Mouse (Mus musculus) inflammation-experienced regulatory T-cells, adult 6 months (primary cell): ENCODE results near the gene Raet1e. TPM values are rescaled to one million over a fixed set of nuclear protein-coding genes. Genes with fewer than 3 reads are reported as not detected.
"Not testable (repeated sequence)": the region's sequence is repeated elsewhere in the genome, so short reads cannot be mapped to it uniquely, and the experiment has no call there.

Experiments used
- ATAC-seq: one replicate; pipeline ENCODE4 v1.8.0; 2017
- polyA plus RNA-seq, 3 experiments: library from polyadenylated mRNA; unstranded; fragments of 100-300 nt; shearing (Covaris generic); gene quantifications; one replicate each; pipeline ENCODE4 v1.2.1; 2017

Raet1e gene
- polyA plus RNA-seq, result under 1 TPM in 1 of 3 experiments, not detected in 2; 0.49 TPM

DNA sequence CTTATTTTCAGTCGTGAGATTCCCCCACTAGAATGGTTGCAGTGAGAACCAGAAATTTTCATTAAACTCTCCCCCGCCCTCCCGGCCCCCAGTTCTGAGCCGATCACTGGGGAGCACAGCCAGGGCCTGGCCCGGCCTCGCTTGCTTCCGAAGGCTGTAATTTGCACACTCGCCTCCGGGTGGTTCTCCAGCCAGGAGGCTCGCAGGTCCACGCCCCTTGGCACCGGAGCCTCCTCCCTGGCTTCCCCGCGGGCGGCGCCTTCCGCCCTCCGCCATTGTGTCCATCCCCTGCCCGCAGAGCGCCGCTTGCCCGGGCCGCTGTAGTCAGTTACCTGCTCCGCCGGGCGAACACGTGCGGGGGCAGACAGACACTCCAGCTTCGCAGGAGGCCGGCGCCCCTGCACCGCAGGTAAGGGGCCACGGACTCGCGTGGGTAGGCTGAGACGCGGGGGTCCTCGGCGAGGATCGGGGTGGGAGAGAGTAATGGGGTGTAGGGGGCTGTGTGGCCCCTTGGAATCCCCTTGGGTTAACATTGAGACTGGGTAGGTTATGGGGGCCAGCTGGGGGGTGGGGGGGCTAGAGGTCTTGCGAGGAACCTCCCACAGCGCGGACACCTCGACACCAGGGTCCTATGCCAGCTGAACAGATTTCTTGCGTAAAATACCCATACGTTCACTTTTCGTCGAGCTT, at the start of gene Raet1e, which contains the start of gene H60b:
Gene Raet1e, plus strand, starts transcription at position 260 of the 690 bp plus-strand sequence.
Gene H60b, plus strand, starts transcription at position 277 of the 690 bp plus-strand sequence.
- ATAC-seq, result peak; percentile 45

DNA sequence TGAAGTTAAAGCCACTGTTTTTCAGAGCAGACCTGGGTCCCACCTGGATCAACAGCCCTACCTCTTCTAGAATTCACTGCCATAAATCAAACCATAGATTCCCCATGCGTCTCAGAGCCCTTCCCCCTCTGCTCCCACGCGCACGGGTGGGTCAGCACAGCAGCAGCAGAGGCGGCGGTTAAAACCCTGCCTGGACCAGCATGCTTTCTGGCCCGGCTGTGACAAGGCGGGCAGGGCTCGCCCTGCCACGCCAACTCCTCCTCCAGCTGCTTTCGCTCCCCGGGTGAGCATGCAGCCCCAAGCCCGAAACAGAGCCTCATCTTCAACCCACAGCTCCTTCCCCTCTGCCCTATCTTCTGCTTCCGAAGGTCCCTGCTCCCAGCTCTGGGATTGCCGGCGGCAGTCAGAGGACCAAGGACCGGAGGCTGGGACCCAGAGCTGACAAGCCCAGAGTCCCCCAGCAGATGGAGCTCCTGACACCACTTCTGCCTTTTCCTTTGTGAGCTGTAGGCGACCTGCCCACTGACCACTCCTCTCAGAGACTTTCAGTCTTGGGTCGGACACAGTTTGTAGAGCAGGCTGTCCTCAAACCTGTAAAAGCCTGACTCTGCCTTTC, 17.6 kb upstream of the Raet1e start:
- ATAC-seq, result no peak

DNA sequence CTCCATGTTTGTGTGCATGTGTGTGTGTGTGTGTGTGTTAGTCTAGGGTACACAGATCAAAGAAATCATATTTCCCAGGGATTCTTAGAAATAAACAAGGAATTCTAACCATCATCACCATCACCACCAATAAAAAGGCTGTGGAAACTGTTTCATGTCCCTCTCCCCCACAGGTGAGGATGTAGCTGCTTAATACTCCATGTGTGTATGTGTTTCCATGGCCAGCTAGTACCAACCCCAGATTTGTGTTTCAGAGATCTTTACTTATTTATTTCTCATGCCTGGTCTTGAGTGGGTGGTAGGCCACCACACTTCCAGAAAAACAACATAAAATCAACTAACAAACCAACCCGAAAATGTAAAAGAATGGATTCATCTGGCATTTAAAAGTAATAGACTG, 16.2 kb upstream of the Raet1e start:
- ATAC-seq, result not testable (repeated sequence)

DNA sequence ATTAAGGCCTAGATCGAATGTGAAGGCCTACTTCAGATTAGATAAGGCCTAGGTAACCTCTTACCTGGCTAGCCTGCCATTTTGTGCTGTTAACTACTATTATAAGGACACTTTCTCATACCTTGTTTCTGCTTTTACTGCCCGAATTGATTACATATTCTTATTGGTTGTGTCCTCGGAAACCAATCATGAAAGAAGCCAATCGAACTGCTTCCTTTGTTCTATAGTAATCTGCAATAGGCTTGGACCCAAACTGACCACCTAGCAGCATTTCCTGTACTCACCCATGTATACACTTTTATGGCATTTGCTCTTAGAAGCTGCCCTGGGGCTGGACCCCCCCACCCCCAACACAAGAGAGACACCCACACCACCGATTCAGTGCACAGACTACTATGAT, 15.4 kb upstream of the Raet1e start:
- ATAC-seq, result no peak

DNA sequence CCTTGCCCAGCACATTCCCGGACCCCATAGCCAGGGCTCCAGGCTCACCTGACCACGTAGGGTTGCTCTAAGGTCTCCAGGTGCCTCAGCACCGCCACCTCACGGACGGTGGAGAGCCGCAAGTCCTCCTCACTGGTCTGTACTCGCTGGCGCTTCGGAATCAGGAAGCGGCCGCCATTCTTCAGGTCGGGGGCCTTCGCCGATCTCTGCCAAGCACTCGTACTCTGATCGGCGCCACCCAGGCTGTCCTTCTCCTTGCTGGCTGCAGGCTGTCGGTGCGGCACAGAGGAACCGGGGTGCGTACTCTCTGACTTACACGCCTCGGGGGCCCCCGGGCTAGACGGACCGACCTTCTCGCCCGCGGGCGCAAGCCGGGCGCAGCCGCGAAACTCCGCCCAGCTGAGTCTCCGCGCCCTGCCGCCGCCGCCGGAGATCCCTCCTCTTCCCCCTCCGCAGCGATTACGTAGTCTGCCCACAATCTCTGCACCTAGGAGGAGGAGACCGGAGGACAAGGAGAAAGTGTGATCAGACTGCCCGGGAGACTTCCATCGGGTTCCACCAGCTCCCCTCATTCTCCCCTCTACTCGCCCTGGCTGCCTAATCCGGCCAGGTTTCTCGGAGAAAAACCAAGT, 9.8 kb upstream of the Raet1e start:
- peak; percentile 76 for ATAC-seq

DNA sequence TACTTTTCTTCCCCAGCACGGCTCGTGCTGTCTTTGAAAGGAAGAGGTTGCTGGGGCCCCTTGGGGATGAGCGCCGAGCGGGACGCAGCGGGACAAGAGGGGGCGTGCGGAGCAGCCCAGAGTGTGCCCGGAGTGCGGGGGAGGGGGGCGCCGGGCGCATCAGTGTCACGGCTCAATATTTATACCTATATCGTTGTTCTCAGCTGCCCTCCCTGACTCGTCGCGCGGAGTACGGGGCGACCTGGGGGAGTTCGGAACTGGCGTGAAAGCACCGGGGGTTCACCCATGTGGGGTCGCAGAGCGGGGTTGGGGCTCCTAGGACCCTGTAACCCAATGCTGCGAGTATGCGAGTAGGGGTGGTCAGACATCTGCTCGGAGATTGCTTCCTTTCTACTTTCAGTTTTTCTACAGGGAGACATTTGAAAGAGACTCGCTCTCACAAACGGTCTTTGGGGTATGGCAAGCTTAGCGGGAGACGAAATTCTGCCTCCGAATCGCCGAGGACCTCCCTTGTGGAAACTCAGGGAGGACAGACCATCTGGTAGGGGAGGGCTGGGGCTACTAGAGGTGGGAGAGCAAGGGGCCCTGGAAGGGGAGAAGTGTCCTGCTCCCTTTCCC, 9.2 kb upstream of the Raet1e start, which contains the start of gene E030030I06Rik:
Gene E030030I06Rik, minus strand, starts transcription at position 198 of the 618 bp plus-strand sequence.
- ATAC-seq, result peak; percentile 12

DNA sequence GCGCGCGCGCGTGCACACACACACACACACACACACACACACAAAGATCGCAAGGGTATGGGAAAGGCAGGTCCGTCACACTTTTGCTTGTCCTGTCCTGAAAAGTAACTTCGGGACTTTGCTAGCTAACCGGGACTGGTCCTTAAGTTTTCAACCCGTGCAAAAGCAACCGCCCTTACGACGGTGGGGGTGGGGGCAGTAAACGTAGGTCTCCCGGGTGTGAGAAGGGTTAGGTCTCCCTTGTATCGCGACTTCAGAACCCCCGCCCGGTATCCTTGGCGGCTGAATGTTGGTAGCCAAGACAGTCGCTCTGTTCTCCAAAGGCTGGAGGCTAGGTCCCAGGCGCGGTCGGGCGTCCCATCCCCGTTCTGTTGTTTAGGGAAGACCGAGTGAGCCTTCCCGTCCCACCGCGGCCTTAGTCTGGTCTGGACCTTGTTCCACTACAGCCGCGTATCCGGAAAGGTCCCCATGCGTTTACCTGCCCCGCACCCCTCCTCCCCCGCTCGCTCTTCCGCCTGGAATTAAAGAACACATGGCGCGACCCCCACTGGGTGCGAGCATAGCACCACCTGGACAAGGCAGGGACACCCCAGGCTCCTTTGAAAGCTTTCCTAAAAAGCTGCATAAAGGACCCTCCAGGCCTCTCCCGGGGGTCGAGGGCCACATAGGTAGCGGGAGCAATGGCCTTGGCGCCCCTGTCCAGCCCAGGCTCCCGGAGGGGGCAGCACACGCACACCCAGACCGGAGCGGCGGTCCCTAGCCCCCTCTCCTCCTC, 8.5 kb upstream of the Raet1e start:
- no peak for ATAC-seq

DNA sequence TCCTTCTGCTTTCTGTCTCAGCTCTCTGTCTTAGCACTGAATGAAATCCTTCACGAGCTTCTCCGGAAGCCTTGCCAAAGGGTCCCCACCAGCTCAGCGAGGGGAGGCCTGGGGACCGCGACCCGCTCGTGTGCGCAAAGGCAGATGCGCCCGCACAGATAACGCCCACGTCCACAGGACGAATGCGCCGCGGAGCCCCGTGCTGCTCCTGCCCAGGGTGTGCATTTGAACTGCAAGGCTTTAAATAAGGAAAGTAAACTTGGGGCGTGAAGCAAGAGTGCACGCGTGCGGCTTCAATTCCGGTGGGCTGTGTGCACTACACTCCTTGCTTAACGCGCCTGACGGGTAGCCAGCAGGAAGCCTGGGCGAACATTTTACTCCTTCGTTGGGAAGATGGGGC, 7.8 kb upstream of the Raet1e start:
- ATAC-seq, result peak; percentile 9

DNA sequence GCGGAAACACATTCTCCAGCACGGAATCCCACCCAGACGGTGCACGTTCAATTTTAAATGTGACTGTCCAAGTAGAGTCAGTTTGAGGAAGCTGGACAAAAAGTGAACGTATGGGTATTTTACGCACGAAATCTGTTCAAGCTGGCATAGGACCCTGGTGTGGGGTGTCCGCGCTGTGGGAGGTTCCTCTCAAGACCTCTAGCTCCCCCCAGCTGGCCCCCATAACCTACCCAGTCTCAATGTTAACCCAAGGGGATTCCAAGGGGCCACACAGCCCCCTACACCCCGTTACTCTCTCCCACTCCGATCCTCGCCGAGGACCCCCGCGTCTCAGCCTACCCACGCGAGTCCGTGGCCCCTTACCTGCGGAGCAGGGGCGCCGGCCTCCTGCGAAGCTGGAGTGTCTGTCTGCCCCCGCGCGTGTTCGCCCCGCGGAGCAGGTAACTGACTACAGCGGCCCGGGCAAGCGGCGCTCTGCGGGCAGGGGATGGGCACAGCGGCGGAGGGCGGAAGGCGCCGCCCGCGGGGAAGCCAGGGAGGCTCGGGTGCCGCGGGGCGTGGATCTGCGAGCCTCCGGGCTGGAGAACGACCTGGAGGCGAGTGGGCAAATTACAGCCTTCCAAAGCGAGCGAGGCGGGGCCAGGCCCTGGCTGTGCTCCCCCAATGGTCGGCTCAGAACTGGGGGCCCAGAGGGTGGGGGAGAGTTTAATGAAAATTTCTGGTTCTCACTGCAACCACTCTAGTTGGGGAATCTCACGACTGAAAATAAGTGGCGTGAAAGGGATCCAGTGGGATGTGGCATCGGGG, 7.1 kb upstream of the Raet1e start:
- not testable (repeated sequence) for ATAC-seq

DNA sequence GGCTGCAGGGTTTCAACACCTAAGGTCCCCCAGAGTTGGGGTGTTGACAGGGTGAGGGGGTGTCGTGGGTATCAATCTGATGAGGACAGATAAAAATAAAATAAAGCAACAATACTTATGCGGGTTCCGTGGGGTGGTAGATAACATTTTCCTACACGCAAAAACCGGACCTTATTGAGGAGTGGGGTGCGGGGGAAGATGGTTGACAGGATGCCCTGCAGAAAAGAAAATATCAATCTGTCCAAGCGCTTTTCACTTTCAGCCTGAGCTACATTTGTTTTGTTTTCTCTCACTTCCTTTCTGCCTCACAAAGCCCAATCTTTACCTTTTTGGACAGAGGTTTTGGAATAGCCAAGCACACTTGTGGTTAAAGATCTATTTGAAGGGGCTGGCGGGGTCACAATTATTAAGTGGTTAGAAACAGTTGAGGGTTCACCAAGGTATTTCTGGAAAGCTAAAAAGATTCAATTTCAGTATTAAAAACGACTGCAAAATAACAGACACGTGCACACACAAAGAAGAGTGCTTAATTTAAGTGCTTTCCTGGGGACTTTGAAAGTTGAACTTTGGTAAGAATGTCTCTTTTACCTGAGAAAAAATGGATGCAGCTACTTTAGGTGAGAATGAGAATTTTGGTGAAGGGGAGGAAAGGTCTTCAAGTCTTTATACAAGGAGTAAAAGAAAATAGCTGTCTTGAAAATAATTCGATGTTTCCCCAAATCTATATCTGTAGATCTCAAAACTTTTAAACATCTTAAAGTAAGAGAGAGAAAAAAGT, 6.3 kb upstream of the Raet1e start:
- not testable (repeated sequence) for ATAC-seq

DNA sequence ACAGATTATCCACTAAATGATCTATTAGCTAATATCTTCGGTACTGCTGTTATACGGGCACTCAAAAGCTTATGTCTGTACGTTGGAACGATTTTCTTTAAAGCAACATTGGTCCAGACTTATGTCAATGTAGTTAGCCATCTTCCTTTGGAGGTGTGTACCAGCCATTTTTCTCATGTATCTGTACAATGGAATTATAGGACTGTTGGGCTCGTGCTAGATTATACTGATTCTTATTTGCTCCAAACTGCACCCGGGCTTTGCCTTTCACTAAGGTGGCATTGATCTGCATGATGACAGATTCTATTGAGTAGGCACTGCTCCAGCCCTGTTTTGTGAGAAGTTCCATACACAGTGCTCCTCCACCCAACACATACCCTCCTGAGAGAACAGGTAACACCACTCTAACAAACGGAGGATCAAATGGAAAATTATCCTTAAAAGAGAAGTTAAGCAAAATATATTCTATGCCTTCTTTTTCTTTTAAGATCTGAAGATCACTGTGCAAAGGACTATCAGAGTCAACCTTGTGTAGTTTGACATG, 5.2 kb upstream of the Raet1e start:
- ATAC-seq, result not testable (repeated sequence)

DNA sequence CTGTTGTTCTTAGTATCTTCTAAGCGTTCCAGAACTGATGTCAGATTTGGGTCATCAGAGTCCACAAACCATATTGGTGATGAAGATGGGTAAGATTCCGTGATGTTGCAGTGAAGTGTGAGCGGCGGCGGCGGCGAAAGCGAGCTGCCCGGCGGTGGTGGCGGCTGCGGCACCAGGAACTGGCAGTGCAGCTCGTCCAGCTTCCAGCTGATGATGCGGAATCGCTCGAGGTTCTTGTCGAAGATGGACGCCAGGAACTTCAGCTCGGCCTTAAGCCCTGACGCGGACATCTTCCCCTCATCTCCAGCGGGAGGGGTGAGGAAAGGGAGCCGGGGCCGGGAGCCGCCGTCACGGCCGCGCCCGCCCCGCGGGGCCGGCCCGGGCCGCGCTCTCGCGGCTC, 4.2 kb upstream of the Raet1e start:
- not testable (repeated sequence) for ATAC-seq

DNA sequence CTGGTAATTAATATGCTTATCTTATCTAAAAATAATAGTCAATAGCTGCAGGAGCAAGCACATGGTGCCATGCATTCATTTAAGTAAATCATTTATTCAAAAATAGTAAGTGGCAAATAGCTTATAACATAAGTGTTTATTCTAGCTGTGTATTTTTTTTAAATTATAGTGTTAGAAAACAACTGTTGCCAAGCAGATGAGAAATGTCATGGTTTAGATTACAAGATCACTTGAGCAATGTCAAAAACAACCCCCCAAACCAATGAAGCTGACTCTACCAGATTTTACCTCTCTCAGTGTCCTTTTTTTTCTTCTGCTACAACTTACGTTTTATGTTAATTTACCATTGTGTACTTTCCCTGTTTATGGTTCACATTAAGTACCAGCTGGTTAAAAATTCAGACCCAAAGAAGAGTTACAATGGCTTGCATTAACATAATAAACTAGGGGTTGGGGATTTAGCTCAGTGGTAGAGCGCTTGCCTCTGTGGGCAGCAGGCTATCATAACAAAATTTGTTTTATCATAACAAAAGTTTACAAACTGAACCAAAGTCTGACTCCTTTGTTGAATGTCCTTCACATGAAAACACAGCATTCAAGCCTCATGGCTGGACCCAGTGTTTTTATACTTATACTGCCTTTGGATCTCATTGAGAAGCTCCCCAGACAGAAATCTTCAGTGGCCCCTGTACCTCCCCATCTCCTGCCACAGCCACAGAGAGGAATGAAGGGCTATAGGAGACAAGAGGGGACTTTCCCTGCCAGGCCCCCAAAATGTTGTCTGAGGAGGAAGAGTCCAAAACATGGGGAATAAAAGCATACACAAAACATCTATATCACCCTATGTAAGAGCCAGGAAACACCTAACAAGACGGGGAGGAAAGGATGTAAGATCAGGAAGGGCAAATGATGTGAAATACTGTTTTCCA, 3.2 kb upstream of the Raet1e start:
- ATAC-seq, result no peak

DNA sequence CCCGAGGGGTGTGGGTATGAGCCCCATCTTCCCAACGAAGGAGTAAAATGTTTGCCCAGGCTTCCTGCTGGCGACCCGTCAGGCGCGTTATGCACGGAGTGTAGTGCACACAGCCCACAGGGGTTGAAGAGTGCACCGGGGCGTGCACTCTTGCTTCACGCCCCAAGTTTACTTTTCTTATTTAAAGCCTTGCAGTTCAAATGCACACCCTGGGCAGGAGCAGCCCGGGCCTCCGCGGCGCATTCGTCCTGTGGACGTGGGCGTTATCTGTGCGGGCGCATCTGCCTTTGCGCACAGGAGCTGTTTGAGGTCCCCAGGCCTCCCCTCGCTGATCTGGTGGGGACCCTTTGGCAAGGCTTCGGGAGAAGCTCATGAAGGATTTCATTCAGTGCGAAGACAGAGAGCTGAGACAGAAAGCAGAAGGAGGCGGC, 777 bp downstream of the Raet1e start:
- ATAC-seq, result no peak

DNA sequence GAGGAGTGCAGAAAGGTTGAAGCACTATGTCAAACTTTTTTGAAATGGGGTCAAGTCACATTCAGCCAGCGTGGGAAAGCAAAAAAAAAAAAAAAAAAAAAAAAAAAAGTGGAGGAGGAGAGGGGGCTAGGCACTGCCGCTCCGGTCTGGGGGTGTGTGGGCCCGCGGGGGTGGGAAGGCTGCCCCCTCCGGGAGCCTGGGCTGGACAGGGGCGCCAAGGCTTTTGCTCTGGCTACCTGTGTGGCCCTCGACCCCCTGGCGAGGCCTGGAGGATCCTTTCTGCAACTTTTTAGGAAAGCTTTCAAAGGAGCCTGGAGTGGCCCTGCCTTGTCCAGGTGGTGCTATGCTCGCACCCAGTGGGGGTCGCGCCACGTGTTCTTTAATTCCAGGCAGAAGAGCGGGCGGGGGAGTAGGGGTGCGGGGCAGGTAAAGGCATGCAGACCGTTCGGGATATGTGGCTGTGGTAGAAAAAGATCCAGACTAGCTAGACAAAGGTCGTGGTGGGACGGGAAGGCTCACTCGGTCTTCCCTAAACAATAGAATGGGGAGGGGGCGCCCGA, 1.3 kb downstream of the Raet1e start:
- ATAC-seq, result no peak

DNA sequence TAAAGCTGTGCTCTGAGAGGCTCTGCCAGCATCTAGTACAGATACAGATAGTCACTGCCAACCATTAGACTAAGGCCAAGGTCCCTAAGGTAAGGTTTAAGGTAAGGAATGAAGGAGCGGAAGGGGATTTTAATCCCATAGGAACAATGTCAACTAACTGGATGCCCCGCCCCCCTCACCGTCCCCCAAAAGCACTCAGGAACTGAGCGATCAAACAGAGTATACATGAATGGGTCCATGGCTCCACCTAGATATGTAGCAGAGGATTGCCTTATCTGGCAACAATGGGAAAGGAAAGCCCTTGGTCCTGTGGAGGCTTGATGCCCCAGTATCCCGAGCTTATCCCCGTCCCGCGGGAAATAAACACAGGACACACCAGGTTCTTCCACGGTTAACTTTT, 4.9 kb downstream of the Raet1e start:
- not testable (repeated sequence) for ATAC-seq

DNA sequence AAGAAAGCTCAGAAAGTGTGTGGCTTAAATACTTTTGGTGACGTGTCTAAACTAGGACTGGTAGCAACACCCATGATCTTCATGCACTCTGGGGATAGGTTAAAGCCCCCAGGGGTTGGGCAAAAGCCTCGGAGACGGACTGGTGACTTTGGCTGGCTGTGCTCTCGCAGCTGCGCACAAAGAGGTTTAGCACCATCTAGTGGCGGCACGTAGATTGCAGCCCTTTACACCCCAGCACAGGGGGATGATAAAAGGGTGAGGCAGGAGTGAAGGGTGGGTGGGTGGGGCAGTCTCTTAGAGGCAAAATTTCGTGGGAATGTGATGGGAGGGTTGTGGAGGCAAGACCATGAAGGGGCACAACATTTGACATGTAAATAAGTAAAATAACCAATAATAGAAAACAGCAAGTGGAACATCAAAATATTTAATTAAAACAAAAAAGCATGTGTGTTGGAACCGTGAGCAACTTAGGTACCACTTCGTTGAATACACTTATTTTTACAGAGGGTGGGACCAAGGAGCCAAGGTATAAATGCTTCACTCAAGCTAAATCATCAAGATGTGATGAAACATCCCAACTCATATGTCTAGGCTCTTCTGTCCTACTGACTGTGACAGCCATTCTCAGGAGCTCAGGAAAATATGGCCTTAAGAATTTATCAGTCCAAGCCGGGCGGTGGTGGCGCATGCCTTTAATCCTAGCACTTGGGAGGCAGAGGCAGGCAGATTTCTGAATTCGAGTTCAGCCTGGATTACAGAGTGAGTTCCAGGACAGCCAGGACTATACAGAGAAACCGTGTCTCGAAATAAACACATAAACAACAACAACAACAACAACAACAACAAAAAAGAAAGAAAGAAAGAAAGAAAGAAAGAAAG, 5.6 kb downstream of the Raet1e start:
- ATAC-seq, result not testable (repeated sequence)
